Mouse (Mus musculus): ENCODE results near the gene Nr3c2.

Gene Nr3c2

GRCm38 (mm10) chr8:76971761-76972404 is 72.6 kb downstream of the Nr3c2 start:
- no peak for DNase-seq (ENCODE audit: low spot score)

- DNase-seq (ENCODE audit: low spot score) = peak; percentile 35
Measured at GRCm38 (mm10) chr8:76972947-76973552, 73.8 kb downstream of the Nr3c2 start.

GRCm38 (mm10) chr8:76977907-76978306 is 78.7 kb downstream of the Nr3c2 start:
- no peak for DNase-seq (ENCODE audit: low spot score)

- DNase-seq (ENCODE audit: low spot score) = no peak
Measured at GRCm38 (mm10) chr8:76984082-76984481, 84.8 kb downstream of the Nr3c2 start.

- no peak for DNase-seq (ENCODE audit: low spot score)
Measured at GRCm38 (mm10) chr8:76984851-76985250, 85.6 kb downstream of the Nr3c2 start.

GRCm38 (mm10) chr8:76987876-76988275 is 88.6 kb downstream of the Nr3c2 start:
- DNase-seq (ENCODE audit: low spot score) = no peak

- no peak for DNase-seq (ENCODE audit: low spot score)
Measured at GRCm38 (mm10) chr8:76998276-76998675, 99.0 kb downstream of the Nr3c2 start.

GRCm38 (mm10) chr8:77009425-77009824 is 110.2 kb downstream of the Nr3c2 start:
- no peak for DNase-seq (ENCODE audit: low spot score)

GRCm38 (mm10) chr8:77011985-77012384 is 112.7 kb downstream of the Nr3c2 start:
- DNase-seq (ENCODE audit: low spot score) = no peak

GRCm38 (mm10) chr8:77012641-77013040 is 113.4 kb downstream of the Nr3c2 start:
- no peak for DNase-seq (ENCODE audit: low spot score)

GRCm38 (mm10) chr8:77016713-77017112 is 117.5 kb downstream of the Nr3c2 start:
- no peak for DNase-seq (ENCODE audit: low spot score)

- DNase-seq (ENCODE audit: low spot score) = no peak
Measured at GRCm38 (mm10) chr8:77023837-77024710, 124.8 kb downstream of the Nr3c2 start.

- no peak for DNase-seq (ENCODE audit: low spot score)
Measured at GRCm38 (mm10) chr8:77031213-77031612, 132.0 kb downstream of the Nr3c2 start.

- no peak for DNase-seq (ENCODE audit: low spot score)
Measured at GRCm38 (mm10) chr8:77033706-77034464, 134.6 kb downstream of the Nr3c2 start.

- no peak for DNase-seq (ENCODE audit: low spot score)
Measured at GRCm38 (mm10) chr8:77034465-77034829, 135.2 kb downstream of the Nr3c2 start.

GRCm38 (mm10) chr8:77041214-77041613 is 142.0 kb downstream of the Nr3c2 start:
- no peak for DNase-seq (ENCODE audit: low spot score)

GRCm38 (mm10) chr8:77044849-77045248 is 145.6 kb downstream of the Nr3c2 start:
- DNase-seq (ENCODE audit: low spot score) = no peak

- DNase-seq (ENCODE audit: low spot score) = no peak
Measured at GRCm38 (mm10) chr8:77045711-77046110, 146.5 kb downstream of the Nr3c2 start.

- no peak for DNase-seq (ENCODE audit: low spot score)
Measured at GRCm38 (mm10) chr8:77046217-77046616, 147.0 kb downstream of the Nr3c2 start.

- no peak for DNase-seq (ENCODE audit: low spot score)
Measured at GRCm38 (mm10) chr8:77046731-77047130, 147.5 kb downstream of the Nr3c2 start.

- no peak for DNase-seq (ENCODE audit: low spot score)
Measured at GRCm38 (mm10) chr8:77051399-77052275, 152.4 kb downstream of the Nr3c2 start.

Data from layer of hippocampus, adult 11-12 months (tissue).